Mouse (Mus musculus): ENCODE results near the gene Atat1.

Atat1 gene

DNA sequence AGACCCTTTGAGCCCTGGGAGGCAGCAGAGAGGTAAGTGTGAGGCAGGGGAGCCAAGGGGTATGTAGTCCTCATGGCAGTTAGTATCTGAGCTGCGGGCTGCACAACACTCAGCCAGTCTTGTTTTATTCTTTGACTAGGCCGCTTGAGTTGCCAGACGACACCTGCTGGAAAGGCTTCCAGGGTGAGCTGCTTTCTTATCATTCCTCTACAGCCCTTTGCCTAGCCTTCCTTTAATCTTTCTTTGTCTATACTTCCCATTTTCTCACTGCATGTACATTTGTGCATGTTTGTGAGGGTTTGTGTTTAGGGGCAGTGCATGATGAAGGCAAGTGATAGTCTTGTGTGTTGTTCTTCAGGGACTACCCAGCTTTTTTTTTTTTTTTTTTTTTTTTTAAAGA, 58.9 kb downstream of the Atat1 start:
- in situ Hi-C loops (cut with MboI, MseI): no loop called here

DNA sequence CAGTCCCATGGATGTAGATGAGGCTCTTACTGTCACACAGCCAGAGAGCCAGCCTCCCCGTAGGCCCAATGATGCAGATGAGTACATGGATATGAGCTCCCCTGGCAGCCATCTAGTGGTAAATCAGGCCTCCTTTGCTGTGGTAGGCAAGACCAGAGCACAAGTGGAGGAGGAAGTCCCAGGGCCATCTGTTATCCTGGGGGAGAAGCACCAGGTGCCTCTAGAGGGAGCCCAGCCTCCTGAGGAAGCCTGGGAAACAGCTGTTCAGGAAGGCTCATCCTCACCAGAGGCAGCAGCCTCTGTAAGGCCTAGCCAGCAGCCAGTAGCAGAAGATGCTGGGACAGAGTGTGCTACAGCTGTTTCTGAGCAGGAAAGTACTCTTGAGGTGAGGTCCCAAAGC, 61.8 kb downstream of the Atat1 start:
- in situ Hi-C loops (cut with MboI, MseI): no loop called here
